Mouse (Mus musculus): Measurements from ENCODE around the gene Rab3gap2. TPM values are rescaled to one million over a fixed set of nuclear protein-coding genes. Genes with fewer than 3 reads are reported as not detected.

The Rab3gap2 gene
- total RNA-seq (2014; rRNA removed), result 31.7 and 34.4 TPM in 2 replicates
- polyA plus RNA-seq (2015; fragmentation: Nextera tagmentation; extraction: Ambion mirVana), result 19.3 and 19.7 TPM in 2 replicates

DNA sequence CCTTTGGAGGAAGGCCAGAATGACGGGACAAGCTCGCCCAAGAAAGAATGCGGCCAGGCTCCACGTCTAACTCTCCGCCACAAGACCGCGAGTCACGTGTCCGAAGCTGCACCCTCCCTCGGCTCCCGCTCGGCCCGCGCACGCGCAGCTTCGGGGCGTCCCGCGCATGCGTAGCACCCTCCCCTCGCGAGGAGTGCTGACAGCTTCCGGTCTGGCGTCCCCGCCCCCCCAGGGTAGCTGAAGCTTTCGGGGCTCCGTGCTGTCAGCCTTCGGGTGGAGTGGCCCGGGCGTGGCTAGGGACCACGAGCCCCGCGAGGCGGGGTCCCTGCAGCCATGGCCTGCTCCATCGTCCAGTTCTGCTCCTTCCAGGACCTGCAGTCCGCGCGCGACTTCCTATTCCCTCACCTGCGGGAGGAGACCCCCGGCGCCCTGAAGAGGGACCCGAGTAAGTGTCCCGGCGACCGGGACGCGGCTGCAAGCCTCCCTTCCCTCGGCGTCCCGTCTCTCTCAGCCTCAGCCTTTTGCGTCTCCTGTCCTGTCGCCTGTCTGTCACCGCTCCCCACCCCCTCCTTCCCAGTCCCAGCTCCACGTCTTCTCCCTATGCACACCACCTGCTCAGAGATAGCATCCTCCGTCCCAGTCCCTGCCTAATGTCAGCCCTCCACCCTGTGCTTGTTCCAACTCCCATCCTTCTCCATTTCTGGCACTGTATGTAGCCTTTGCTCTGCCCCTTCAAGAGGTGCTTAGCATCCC lies at the start of gene Rab3gap2:
Gene Rab3gap2, plus strand, starts transcription at position 209 of the 753 bp plus-strand sequence.
- 2% methylated on average over 48 of the region's 57 CpGs for WGBS
- peak within 1 kb of the TSS; percentile 97 for H3K4me3 ChIP-seq (ENCODE audit: low read length)
- no peak for TF ChIP-seq CTCF (IDR thresholded peaks at IDR 0.05; ENCODE audit: low read depth)
- H3K27ac ChIP-seq, result peak within 1 kb of the TSS; percentile 79
- ATAC-seq (peak; percentile 95), DNase-seq (ENCODE audit: low spot score) (peak; percentile 99)
- no peaks in the 10 kb centered on the region for H3K9me3 ChIP-seq (ENCODE audit: low read length)
- peak within 1 kb of the TSS; percentile 95 for H3K9ac ChIP-seq (replicated peaks; ENCODE audit: low read length)
- peak within 1 kb of the TSS; percentile 87 for H3K4me2 ChIP-seq (ENCODE audit: low read depth, low read length)
- no peaks in the 10 kb centered on the region for H3K27me3 ChIP-seq (ENCODE audit: insufficient read depth, low read length)
- peaks cover 5% of the 10 kb centered on the region; the same call in 1 of the 2 replicates for H3K4me1 ChIP-seq (ENCODE audit: insufficient read depth, low read length)
- H3K36me3 ChIP-seq (ENCODE audit: insufficient read depth, low read length), result no peaks in the 10 kb centered on the region

DNA sequence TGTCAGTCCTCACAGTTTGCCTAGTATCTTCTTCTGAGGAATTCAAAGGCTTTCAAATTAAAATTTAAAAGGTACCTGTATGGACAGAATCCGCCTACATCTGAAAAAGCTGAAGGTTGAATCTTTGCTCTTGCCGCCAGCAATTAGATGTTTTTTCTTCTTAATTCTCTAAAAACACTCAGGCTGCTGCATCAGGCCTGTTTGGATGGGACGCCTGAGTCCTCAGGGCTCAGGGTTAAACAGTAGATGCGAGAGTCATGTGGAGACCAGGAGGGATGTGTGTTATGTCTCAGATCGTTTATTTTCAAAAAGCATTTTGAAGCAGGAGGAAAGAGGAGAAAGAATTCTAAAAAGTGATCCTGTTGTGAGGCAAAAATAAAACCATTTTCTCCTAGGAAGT lies 30.3 kb upstream of the Rab3gap2 start:
- Histone ChIP-seq H3K4me1 (ENCODE audit: insufficient read depth, low read length) (no peaks in the 10 kb centered on the region), H3K9ac (replicated peaks; ENCODE audit: low read length) (no peak overlapping the region), H3K4me2 (ENCODE audit: low read depth, low read length) (no peak overlapping the region), H3K9me3 (ENCODE audit: low read length) (no peaks in the 10 kb centered on the region), H3K27ac (no peak overlapping the region), H3K4me3 (ENCODE audit: low read length) (no peak overlapping the region), H3K36me3 (ENCODE audit: insufficient read depth, low read length) (no peaks in the 10 kb centered on the region), H3K27me3 (ENCODE audit: insufficient read depth, low read length) (no peaks in the 10 kb centered on the region)
- 86% methylated on average over 5 of the region's 5 CpGs for WGBS
- ATAC-seq (no peak), DNase-seq (ENCODE audit: low spot score) (no peak)
- no peak for TF ChIP-seq CTCF (IDR thresholded peaks at IDR 0.05; ENCODE audit: low read depth)

DNA sequence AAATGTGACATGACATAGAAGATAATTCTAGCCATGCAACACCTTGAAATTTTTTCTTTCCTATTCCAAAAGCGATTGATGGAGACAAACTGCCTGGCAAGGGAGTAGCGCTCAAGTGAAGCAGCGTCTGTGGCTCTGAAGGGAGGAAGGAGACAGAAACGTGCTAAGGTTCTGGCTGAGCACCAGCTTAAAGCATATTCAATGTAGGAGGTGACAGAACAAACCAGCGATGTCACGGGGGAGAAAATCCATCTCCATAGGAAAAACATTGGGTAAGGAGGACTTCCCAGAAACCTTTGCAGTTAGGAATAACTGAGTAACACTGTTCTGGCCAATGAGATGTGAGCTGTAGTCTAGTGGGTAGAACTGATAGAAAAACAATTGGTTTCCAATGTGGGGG lies 26.1 kb upstream of the Rab3gap2 start:
- DNase-seq (ENCODE audit: low spot score) (no peak), ATAC-seq (no peak)
- TF ChIP-seq CTCF (IDR thresholded peaks at IDR 0.05; ENCODE audit: low read depth), result no peak
- Histone ChIP-seq H3K9me3 (ENCODE audit: low read length) (no peaks in the 10 kb centered on the region), H3K27me3 (ENCODE audit: insufficient read depth, low read length) (no peaks in the 10 kb centered on the region), H3K9ac (replicated peaks; ENCODE audit: low read length) (no peak overlapping the region), H3K4me1 (ENCODE audit: insufficient read depth, low read length) (no peaks in the 10 kb centered on the region), H3K27ac (no peak overlapping the region), H3K4me2 (ENCODE audit: low read depth, low read length) (no peak overlapping the region), H3K4me3 (ENCODE audit: low read length) (no peak overlapping the region), H3K36me3 (ENCODE audit: insufficient read depth, low read length) (no peaks in the 10 kb centered on the region)
- WGBS, result 80% methylated on average over 6 of the region's 6 CpGs

DNA sequence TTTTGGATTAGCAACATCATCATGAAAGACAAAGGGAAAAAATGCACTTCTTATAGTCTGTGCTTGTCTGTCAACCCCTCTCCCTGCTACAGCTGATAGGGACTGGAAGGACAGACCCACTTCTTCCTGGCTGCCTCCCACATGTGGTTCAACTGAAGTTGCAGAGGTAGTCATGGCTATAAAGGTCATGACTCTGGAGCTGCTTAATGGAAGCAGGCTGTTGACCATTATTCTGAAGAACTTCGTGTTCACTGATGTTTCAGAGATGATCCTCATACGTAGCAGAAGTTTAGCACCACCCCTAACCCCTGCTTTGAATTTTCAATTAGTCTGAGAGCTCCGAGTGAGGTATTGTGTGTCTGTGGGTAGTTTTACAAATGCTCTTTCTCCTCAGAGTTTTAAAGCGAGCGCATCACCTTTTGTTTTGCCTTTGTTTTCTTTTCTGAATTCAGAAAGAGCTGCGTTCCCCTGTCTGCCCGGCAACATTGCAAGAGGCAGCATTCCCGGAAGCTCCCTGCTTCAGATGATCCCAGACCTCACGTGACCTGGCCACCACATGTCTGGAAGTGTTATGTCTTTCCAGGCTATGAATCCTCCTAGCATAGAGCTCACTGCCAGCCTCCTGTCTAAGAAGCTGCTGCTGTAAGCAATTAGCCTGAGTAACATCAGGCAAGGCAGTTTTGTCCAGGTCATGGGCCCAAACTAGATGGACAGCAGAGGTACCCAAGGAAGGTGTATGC lies 20.2 kb upstream of the Rab3gap2 start:
- H3K4me2 ChIP-seq (ENCODE audit: low read depth, low read length), result peak overlapping the region; percentile 1; the same call in 1 of the 2 replicates

DNA sequence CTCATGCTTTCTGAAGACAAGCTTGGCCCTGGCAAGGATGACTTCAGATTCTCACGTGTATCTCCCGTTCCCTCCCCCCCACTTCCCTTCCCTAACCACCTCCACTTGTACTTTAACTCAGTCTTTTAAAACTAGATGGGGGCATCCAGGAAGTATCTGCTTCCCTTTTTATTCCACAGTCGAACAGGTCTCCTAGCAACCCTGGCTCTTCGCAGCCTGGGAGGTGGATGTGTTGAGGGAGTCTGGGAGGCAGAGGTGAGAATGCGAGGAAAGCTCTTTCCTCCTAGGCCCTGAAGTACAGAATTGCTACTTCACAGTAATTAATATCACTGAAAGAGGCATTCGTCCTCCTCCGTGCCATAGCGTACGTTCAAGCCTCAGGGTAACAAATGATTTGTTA lies 18.4 kb upstream of the Rab3gap2 start:
- H3K9me3 ChIP-seq (ENCODE audit: low read length), result no peaks in the 10 kb centered on the region
- H3K36me3 ChIP-seq (ENCODE audit: insufficient read depth, low read length), result no peaks in the 10 kb centered on the region
- TF ChIP-seq CTCF (IDR thresholded peaks at IDR 0.05; ENCODE audit: low read depth), result no peak
- H3K4me3 ChIP-seq (ENCODE audit: low read length), result no peak overlapping the region
- 30% methylated on average over 9 of the region's 9 CpGs for WGBS
- no peak overlapping the region for H3K4me2 ChIP-seq (ENCODE audit: low read depth, low read length)
- no peaks in the 10 kb centered on the region for H3K4me1 ChIP-seq (ENCODE audit: insufficient read depth, low read length)
- H3K27ac ChIP-seq, result no peak overlapping the region
- peak; percentile 46 for DNase-seq (ENCODE audit: low spot score)
- no peak overlapping the region for H3K9ac ChIP-seq (replicated peaks; ENCODE audit: low read length)
- H3K27me3 ChIP-seq (ENCODE audit: insufficient read depth, low read length), result no peaks in the 10 kb centered on the region
- peak; percentile 46 for ATAC-seq

More for the DNA sequence above, 20.2 kb upstream of the Rab3gap2 start:
- no peak overlapping the region for H3K4me3 ChIP-seq (ENCODE audit: low read length)
- TF ChIP-seq CTCF (IDR thresholded peaks at IDR 0.05; ENCODE audit: low read depth), result no peak
- 21% methylated on average over 9 of the region's 9 CpGs for WGBS
- H3K27ac ChIP-seq, result no peak overlapping the region
- H3K27me3 ChIP-seq (ENCODE audit: insufficient read depth, low read length), result no peaks in the 10 kb centered on the region
- no peaks in the 10 kb centered on the region for H3K9me3 ChIP-seq (ENCODE audit: low read length)
- no peaks in the 10 kb centered on the region for H3K4me1 ChIP-seq (ENCODE audit: insufficient read depth, low read length)
- no peak overlapping the region for H3K9ac ChIP-seq (replicated peaks; ENCODE audit: low read length)
- DNase-seq (ENCODE audit: low spot score) (peak; percentile 43), ATAC-seq (peak; percentile 46; the same call in 1 of the 2 replicates)
- no peaks in the 10 kb centered on the region for H3K36me3 ChIP-seq (ENCODE audit: insufficient read depth, low read length)

DNA sequence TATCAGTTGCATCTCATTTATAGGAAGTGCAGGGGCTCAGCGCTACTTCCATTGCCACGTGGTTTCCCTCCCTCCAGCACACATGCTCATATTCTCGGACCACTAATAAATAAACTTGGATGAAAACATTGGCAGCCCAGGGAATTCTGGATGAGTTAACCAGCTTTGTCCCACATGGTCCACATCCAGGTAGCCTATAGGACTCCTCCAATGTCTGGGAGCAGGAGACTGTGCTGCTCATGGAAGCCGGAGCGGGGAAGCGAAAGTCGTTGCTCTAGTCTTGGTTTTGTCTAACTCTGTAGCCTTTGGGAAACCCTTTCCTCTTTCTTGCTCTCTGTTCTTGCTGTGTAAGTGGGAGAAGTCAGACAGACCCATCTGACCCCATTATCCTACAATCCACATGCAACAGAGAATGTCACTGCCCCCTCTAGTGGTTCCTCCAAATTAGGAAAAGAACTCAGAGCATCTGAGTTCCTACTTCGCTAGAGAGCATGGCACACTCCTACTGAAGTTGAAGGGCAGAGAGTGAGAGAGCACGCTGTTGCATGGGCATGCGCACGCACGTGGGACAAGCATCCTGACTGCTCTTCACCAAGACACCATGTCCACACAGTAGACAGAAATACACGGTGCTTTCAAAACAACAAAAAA lies 16.7 kb upstream of the Rab3gap2 start:
- no peak overlapping the region for H3K9ac ChIP-seq (replicated peaks; ENCODE audit: low read length)
- peak; percentile 82 for DNase-seq (ENCODE audit: low spot score)
- no peak overlapping the region for H3K4me2 ChIP-seq (ENCODE audit: low read depth, low read length)
- ATAC-seq, result peak; percentile 66; the same call in 1 of the 2 replicates
- H3K4me3 ChIP-seq (ENCODE audit: low read length), result no peak overlapping the region
- 61% methylated on average over 13 of the region's 13 CpGs for WGBS
- H3K4me1 ChIP-seq (ENCODE audit: insufficient read depth, low read length), result no peaks in the 10 kb centered on the region
- H3K9me3 ChIP-seq (ENCODE audit: low read length), result no peaks in the 10 kb centered on the region
- no peaks in the 10 kb centered on the region for H3K27me3 ChIP-seq (ENCODE audit: insufficient read depth, low read length)
- no peaks in the 10 kb centered on the region for H3K36me3 ChIP-seq (ENCODE audit: insufficient read depth, low read length)
- H3K27ac ChIP-seq, result no peak overlapping the region
- TF ChIP-seq CTCF (IDR thresholded peaks at IDR 0.05; ENCODE audit: low read depth), result peak; percentile 84

Data from hindbrain, postnatal 0 days (tissue).